Mouse (Mus musculus) layer of hippocampus, postnatal 25 days (tissue): ENCODE measurements at regions not wholly inside any gene's neighbourhood (a gene's known extent, or its start where the extent isn't known, plus 50 kb on each side); places are given as distances from the start of the nearest gene placed in this dataset.

Source experiments
- DNase-seq, 2 experiments: peaks; one replicate each; pipeline ENCODE4 v3.0.0; 2022; ENCODE audit warnings: mixed read lengths in 2 of 2, low spot score in 1 of 2; ENCODE audit errors: extremely low spot score in 1 of 2

DNA sequence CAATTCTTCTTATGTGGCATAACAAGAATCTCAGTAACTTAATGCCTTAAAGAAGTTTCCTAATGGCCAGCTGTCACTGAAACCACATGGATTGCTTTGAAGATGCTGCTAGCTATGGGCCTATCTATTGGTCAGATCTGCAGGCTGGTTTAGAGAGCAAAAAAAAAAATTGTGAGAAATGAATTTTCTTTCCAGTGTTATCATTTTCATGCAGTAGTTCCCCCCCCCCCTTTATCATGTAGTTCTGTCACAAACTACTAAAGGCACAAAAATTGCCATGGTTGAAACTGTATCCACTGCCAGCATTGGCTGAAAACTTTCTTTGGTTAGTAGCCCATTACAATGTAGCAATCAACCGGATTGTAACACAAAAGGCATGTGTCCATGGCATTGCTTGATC is 487.6 kb downstream of the Olfm4 start:
- DNase-seq: no peak

DNA sequence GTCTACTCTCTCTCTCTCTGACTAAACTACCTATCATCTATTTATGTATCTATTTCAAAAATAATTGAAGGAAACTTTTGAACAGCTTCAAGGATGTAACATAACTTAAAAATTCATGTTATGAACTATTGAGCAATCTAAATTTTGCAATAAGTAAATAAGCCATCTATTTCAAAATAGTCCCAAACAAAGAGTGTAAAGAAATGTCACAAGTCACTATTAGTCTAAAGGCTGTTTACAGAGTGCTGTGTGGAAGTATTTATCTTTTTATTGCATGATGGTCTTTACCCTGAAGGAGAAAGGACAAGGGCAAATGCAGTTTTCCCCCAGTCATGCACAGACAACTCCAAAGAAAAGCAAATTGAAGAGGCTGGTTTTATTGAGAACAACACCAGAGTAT is 496.0 kb downstream of the Olfm4 start:
- DNase-seq: no peak

DNA sequence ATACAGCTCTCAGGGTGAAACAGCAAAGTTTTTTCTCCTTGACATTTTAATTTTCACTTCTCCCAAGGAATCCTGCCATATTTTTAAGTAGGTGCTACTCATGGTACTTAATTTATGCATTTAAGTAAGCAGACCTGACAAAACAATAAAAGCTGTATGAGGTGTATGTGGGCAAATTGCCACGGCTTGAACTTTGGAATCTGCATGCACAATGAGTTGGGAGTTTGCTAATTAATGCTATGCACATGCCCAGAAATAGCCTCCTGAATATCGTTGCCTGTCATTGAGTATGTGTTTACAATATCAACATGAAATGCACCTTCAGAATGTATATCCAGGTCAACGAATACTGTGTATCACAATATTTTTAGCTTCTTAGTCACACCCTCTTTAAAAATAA is 498.9 kb downstream of the Olfm4 start:
- DNase-seq: no peak

DNA sequence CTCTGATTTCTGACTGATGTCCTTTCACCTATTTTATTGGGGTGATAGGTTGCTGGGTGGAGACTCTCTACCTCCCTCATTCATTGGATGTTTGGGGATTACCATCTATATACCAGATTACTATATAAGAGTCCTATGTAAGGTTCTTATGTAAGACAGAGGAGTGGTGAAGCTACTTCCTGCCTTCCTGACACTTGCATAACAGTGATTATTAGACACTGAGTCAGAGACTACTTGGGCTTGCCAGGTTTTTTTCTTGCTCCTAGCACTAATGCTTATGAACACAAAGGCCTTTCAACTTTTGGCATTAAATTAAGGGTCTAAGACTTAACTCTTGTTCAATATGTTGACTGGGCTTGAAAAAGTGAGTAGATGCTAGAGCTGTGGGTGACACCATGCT is 500.4 kb downstream of the Olfm4 start:
- DNase-seq: no peak

DNA sequence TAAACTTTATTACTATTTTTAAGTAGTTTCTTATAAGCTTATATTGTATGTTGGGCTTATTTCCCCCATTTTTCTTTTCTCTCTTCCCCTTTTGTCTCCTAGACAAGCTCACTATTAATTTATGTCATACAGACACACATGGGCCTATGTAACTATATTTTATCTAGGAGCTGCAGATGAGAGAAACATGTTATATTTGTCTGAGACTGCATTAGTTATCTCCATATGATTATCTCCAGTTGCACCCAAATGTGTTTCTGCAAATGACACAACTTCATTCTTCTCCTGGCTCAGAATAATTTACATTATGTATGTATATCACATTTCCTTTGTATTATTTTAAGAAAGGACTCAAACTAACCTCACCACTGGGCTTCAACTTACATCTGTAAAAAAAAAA is 501.3 kb downstream of the Olfm4 start:
- no peak for DNase-seq

DNA sequence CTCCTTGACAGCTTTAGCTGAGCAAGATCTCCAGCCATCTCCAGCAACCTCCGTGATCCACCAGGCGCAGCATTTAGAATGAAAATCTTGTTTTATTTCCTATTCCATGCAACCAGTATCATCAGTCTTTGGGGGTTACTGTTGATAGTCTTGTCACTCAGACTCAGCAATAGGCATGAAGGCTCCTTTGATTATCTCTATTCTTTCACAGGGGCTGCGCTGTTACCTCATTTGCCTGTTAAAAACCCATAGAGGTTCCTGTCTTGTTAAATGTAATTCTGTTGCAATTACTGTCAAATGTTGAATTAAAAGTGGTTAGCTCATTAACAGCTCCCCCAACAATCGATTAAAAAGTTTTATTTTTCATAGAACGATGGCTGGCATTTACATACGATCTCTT is 502.7 kb downstream of the Olfm4 start:
- DNase-seq: no peak

DNA sequence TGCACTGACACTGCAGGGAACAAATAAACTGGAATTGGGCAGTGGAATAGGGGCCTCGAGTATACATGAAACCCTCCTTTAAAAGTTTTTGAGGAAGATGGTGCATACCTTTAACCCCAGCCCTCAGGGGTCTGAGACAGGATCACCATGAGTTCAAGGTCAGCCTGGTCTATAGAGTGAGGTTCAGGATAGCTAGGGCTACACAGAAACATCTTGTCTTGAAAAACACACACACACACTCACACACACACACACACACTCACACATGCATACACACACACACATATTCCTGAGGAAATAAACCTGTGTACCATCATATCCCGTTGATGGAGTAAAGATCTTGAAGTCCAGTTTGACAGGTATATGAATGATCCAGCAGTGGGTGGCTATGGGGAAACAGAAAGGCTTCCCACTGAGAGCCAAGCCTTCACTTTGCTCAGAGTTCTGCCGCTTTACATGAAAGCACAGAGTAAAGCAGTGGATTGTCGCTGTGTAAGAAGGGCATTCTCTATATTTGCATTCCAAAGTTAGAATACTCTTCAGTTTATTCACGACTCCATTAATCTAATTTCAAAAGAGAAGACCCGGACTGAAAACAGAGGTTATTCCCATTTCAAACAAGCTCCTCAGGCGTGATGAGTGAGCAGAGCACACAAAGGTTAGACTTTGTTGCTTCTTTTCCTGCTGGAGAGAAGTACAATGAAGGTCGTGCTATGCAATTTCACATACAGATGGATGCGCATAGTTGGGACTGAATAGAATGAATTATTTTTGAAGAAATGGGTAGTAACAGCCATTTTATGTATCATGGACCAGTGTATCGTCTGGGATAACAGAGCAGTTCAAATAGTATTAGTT is 508.4 kb downstream of the Olfm4 start:
- no peak for DNase-seq

DNA sequence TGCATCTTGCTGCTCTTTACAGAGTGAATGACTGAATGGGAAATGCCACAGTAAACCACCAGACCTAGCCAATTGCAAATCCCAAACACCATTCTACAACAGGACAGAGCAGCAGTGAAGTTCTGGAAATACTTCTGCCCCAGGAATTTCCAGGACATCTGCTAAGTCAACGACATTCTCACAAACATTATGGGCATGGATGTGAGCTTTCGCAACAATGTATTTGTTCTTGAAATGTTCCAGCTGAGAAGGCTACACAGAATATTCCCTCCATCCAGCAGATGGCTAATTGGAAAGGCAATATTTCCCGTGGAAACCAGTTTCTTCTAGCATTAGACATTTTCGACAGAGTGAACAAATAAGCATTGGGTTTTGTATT is 509.0 kb downstream of the Olfm4 start:
- no peak for DNase-seq

DNA sequence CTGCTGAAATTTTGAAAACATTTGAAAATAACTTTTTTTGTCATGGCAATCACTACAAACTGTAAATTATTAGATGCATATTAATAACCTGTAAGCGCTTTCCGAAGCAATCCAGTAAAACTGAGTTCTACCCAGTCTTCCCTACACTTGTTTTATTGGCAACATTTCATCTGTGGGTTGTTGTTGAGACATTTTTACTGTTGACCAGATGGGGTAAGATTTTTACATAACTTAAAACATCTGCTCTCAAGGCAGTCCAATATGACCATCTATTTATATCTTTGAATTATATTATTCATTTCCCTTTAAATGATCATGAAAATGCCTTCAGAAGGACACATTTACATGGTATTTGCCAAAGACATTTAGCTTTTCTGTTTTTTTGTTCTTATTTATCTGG is 520.5 kb downstream of the Olfm4 start:
- DNase-seq: no peak

DNA sequence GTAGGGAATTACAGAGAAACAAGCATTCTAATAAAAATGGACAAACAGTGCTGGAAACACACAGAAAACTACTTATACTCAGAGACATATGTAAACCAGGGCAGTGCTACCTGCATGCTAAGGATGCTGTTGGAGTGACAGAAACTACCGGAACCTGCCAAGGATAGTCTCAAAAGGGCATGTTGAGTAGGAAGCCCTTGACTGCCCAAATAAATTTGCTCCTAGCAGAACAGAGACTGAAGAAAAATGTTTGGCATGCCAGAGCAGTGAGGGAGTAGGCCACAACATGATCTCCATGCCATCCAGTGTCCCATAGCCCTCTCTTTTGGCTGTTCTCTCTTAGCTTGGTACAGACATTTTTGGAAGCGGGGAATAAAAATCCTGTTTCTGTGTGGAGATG is 532.7 kb downstream of the Olfm4 start:
- DNase-seq: no peak

DNA sequence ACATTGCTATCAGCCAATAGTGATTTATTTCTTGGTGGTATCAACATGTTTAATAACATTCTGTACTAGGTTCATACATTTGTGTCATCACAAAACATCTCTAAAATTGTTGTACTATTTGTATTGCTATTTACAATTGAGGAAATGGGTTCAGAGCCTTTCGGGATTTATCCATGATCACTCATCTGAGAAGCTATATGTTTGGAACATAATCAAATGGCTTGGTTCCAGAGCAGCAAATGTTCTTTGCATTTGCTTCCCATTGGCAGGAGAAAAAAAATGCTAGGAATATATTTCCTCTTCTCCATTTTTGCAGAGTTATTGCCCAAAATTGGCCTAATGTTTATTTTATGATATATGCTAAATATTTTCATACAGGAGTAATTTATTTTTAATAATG is 537.3 kb downstream of the Olfm4 start:
- no peak for DNase-seq

DNA sequence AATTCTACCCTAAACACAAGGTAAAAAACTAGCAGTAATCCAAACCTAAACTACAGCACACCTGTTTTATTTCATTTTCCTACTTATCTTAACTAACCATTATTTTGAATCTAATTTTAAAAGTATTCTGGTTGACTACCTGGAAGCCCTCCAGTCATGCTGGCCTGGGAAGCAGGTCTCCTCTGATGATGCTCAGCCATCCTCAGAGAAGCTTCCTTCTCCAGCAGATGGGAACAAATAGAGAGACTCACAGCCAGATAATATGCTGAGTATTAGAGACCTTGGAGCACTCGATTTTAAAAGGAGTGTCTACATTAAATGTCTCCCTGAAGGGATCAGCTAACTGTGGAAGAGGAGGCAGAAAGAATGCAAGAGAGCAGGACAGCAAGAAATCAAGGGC is 537.8 kb downstream of the Olfm4 start:
- DNase-seq: no peak

DNA sequence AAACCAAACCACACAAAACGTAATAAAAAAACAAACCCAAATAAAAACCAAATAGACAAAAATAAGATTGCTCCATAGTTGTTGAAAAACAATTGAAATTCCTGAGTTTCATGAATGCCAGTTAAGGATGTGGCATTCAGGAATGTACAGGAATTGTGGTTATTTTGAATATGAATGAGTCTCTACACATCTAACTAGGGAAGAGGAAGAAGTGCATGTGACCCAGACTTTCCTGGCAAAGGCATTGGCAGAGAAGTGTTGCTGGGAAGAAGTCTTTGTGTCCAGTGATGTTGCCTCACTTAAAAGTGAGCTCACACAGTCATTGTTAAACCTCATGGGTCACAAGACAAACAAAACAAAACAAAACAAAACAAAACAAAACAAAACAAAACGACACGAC is 538.7 kb downstream of the Olfm4 start:
- DNase-seq: no peak

DNA sequence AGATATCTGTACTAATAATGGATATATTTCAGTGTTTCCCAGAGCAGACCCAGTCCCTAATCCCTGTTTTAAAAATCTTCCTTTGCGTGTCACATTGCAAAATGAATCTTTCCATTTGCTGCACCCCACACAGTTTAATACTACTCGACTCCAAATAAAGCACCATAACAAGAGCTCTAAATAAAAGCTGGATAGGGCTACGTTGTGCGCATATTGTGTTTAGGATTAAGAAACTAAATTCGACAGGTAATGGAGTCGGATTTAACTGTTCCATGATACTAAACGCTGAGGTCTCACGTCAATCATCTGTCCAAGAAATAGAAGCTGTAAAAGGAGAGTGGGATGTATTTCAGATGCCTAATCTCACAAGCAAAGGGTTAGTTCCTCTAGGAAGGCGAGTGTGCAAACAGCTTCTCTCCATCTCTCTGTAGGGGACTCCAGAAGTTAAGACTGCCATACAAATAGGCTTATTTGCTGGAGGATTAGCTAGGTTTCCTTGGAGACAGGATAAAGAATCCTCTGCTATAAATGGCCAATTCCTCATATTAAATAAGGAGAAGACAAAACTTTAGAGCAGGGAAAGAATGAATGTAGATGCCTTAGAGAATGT is 544.6 kb downstream of the Olfm4 start:
- no peak for DNase-seq

DNA sequence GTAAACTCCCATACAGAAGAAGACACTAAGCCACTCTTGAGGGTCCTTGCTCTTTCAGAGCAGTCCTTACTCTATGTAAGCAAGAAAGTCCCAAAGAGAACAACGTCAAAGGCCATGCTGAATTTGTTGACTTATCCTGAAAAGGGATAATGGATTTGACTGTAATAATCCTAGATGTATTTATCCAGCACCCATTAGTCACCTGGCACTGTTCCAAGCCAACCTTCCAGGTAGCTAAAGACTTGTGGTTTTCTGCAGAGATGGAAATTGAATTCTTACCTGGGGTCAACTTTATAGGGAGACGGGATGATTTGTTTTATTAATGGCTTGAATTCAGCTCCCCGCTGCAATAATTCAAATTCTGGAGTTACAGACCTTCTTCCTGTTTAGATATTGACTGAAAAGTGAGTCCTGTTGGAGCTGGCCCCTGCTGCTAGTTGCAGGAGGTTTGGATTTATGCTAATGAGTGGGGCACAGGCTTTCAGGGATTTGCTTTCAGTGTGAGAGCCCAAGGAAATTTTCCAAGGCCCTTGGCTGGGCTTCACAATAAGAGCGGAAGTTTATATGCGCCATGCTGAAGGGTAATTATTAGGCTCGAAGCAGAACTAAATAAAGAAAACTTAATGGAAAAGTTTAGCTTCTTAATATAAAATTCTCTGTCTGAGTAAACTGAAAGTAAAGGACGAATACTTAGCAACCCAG is 552.3 kb downstream of the Olfm4 start:
- no peak for DNase-seq

DNA sequence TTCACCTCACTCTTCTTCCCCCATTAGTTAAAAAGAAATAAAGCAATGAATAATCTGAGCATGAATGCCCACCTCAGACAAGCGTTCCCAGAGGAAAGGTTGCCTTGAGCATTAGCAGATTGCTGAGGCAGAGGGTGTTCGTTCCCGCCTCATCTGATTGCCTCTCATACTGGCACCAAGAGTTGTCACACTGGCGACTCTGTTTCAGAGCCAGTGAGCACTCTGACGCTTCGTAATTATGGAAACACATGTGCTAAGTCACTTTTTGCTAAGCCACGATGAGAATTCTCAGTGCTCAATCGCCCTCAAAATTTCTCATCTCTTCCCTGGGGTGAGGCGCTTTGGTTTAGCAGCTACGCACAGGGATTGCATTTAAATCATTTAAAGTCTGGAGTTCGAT is 576.1 kb downstream of the Olfm4 start:
- no peak for DNase-seq
